Mouse (Mus musculus): ENCODE measurements at regions not wholly inside any gene's neighbourhood (a gene's known extent, or its start where the extent isn't known, plus 50 kb on each side); places are given as distances from the start of the nearest gene placed in this dataset.

GRCm38 (mm10) chr14:74464027-74464682 is 176.5 kb upstream of the Htr2a start:
- 16% methylated on average over 2 of the region's 2 CpGs for WGBS
- H3K36me3 ChIP-seq (ENCODE audit: control insufficient read depth, insufficient read depth, low read length): no peaks in the 10 kb centered on the region
- no peak overlapping the region for H3K27ac ChIP-seq (ENCODE audit: low read length)
- H3K4me3 ChIP-seq (ENCODE audit: low read depth, low read length): no peak overlapping the region
- H3K4me2 ChIP-seq (ENCODE audit: low read length): no peak overlapping the region
- H3K4me1 ChIP-seq (ENCODE audit: control insufficient read depth, insufficient read depth, low read length): no peaks in the 10 kb centered on the region
- no peak for ATAC-seq
- H3K27me3 ChIP-seq (ENCODE audit: control insufficient read depth, insufficient read depth, low read depth, low read length): no peaks in the 10 kb centered on the region
- no peak overlapping the region for H3K9ac ChIP-seq (ENCODE audit: low read depth, low read length)
- no peaks in the 10 kb centered on the region for H3K9me3 ChIP-seq (replicated peaks; ENCODE audit: control insufficient read depth, low read length, poor library complexity, severe bottlenecking)

- H3K4me1 ChIP-seq (ENCODE audit: control insufficient read depth, insufficient read depth, low read length): no peaks in the 10 kb centered on the region
- ATAC-seq: no peak
- H3K4me3 ChIP-seq (ENCODE audit: low read depth, low read length): no peak overlapping the region
- no peak overlapping the region for H3K4me2 ChIP-seq (ENCODE audit: low read length)
- no peaks in the 10 kb centered on the region for H3K36me3 ChIP-seq (ENCODE audit: control insufficient read depth, insufficient read depth, low read length)
- H3K9ac ChIP-seq (ENCODE audit: low read depth, low read length): no peak overlapping the region
- no peaks in the 10 kb centered on the region for H3K27me3 ChIP-seq (ENCODE audit: control insufficient read depth, insufficient read depth, low read depth, low read length)
- H3K9me3 ChIP-seq (replicated peaks; ENCODE audit: control insufficient read depth, low read length, poor library complexity, severe bottlenecking): no peaks in the 10 kb centered on the region
- no peak overlapping the region for H3K27ac ChIP-seq (ENCODE audit: low read length)
These were observed 145.1 kb upstream of the Htr2a start for GRCm38 (mm10) chr14:74495504-74495903.

- Histone ChIP-seq H3K36me3 (ENCODE audit: control insufficient read depth, insufficient read depth, low read length) (no peaks in the 10 kb centered on the region), H3K9ac (ENCODE audit: low read depth, low read length) (no peak overlapping the region), H3K4me3 (ENCODE audit: low read depth, low read length) (no peak overlapping the region), H3K9me3 (replicated peaks; ENCODE audit: control insufficient read depth, low read length, poor library complexity, severe bottlenecking) (no peaks in the 10 kb centered on the region), H3K4me1 (ENCODE audit: control insufficient read depth, insufficient read depth, low read length) (no peaks in the 10 kb centered on the region), H3K27ac (ENCODE audit: low read length) (no peak overlapping the region), H3K27me3 (ENCODE audit: control insufficient read depth, insufficient read depth, low read depth, low read length) (no peaks in the 10 kb centered on the region), H3K4me2 (ENCODE audit: low read length) (no peak overlapping the region)
- WGBS: 77% methylated on average over 2 of the region's 2 CpGs
- ATAC-seq: no peak
These were observed 129.1 kb upstream of the Htr2a start for GRCm38 (mm10) chr14:74511521-74511920.

GRCm38 (mm10) chr14:74516451-74516850 is 124.2 kb upstream of the Htr2a start:
- Histone ChIP-seq H3K4me3 (ENCODE audit: low read depth, low read length) (no peak overlapping the region), H3K9me3 (replicated peaks; ENCODE audit: control insufficient read depth, low read length, poor library complexity, severe bottlenecking) (no peaks in the 10 kb centered on the region), H3K4me2 (ENCODE audit: low read length) (no peak overlapping the region), H3K36me3 (ENCODE audit: control insufficient read depth, insufficient read depth, low read length) (no peaks in the 10 kb centered on the region), H3K9ac (ENCODE audit: low read depth, low read length) (no peak overlapping the region), H3K27ac (ENCODE audit: low read length) (no peak overlapping the region), H3K27me3 (ENCODE audit: control insufficient read depth, insufficient read depth, low read depth, low read length) (no peaks in the 10 kb centered on the region), H3K4me1 (ENCODE audit: control insufficient read depth, insufficient read depth, low read length) (no peaks in the 10 kb centered on the region)
- 94% methylated on average over 3 of the region's 3 CpGs for WGBS
- ATAC-seq: no peak

GRCm38 (mm10) chr14:74519531-74519930 is 121.1 kb upstream of the Htr2a start:
- no peaks in the 10 kb centered on the region for H3K27me3 ChIP-seq (ENCODE audit: control insufficient read depth, insufficient read depth, low read depth, low read length)
- no peaks in the 10 kb centered on the region for H3K4me1 ChIP-seq (ENCODE audit: control insufficient read depth, insufficient read depth, low read length)
- H3K36me3 ChIP-seq (ENCODE audit: control insufficient read depth, insufficient read depth, low read length): no peaks in the 10 kb centered on the region
- WGBS: 69% methylated on average over 6 of the region's 6 CpGs
- H3K4me3 ChIP-seq (ENCODE audit: low read depth, low read length): no peak overlapping the region
- no peak overlapping the region for H3K9ac ChIP-seq (ENCODE audit: low read depth, low read length)
- no peak overlapping the region for H3K4me2 ChIP-seq (ENCODE audit: low read length)
- ATAC-seq: no peak
- no peaks in the 10 kb centered on the region for H3K9me3 ChIP-seq (replicated peaks; ENCODE audit: control insufficient read depth, low read length, poor library complexity, severe bottlenecking)
- H3K27ac ChIP-seq (ENCODE audit: low read length): no peak overlapping the region

- Histone ChIP-seq H3K4me3 (ENCODE audit: low read depth, low read length) (no peak overlapping the region), H3K27me3 (ENCODE audit: control insufficient read depth, insufficient read depth, low read depth, low read length) (no peaks in the 10 kb centered on the region), H3K9ac (ENCODE audit: low read depth, low read length) (no peak overlapping the region), H3K36me3 (ENCODE audit: control insufficient read depth, insufficient read depth, low read length) (no peaks in the 10 kb centered on the region), H3K9me3 (replicated peaks; ENCODE audit: control insufficient read depth, low read length, poor library complexity, severe bottlenecking) (no peaks in the 10 kb centered on the region), H3K27ac (ENCODE audit: low read length) (no peak overlapping the region), H3K4me2 (ENCODE audit: low read length) (no peak overlapping the region), H3K4me1 (ENCODE audit: control insufficient read depth, insufficient read depth, low read length) (no peaks in the 10 kb centered on the region)
- WGBS: 89% methylated on average over 3 of the region's 3 CpGs
- no peak for ATAC-seq
These were observed 119.0 kb upstream of the Htr2a start for GRCm38 (mm10) chr14:74521669-74522068.

GRCm38 (mm10) chr14:74527246-74527645 is 113.4 kb upstream of the Htr2a start:
- H3K4me2 ChIP-seq (ENCODE audit: low read length): no peak overlapping the region
- 78% methylated on average over 4 of the region's 4 CpGs for WGBS
- no peaks in the 10 kb centered on the region for H3K36me3 ChIP-seq (ENCODE audit: control insufficient read depth, insufficient read depth, low read length)

GRCm38 (mm10) chr14:74529368-74529951 is 111.2 kb upstream of the Htr2a start:
- H3K9ac ChIP-seq (ENCODE audit: low read depth, low read length): no peak overlapping the region
- H3K27ac ChIP-seq (ENCODE audit: low read length): no peak overlapping the region
- WGBS: 84% methylated on average over 7 of the region's 7 CpGs
- no peaks in the 10 kb centered on the region for H3K36me3 ChIP-seq (ENCODE audit: control insufficient read depth, insufficient read depth, low read length)
- no peaks in the 10 kb centered on the region for H3K27me3 ChIP-seq (ENCODE audit: control insufficient read depth, insufficient read depth, low read depth, low read length)
- no peak for ATAC-seq
- no peak overlapping the region for H3K4me3 ChIP-seq (ENCODE audit: low read depth, low read length)
- H3K4me1 ChIP-seq (ENCODE audit: control insufficient read depth, insufficient read depth, low read length): no peaks in the 10 kb centered on the region
- H3K9me3 ChIP-seq (replicated peaks; ENCODE audit: control insufficient read depth, low read length, poor library complexity, severe bottlenecking): no peaks in the 10 kb centered on the region
- H3K4me2 ChIP-seq (ENCODE audit: low read length): no peak overlapping the region

More at GRCm38 (mm10) chr14:74527246-74527645, 113.4 kb upstream of the Htr2a start:
- no peak overlapping the region for H3K4me3 ChIP-seq (ENCODE audit: low read depth, low read length)
- no peak for ATAC-seq
- no peak overlapping the region for H3K9ac ChIP-seq (ENCODE audit: low read depth, low read length)
- no peaks in the 10 kb centered on the region for H3K9me3 ChIP-seq (replicated peaks; ENCODE audit: control insufficient read depth, low read length, poor library complexity, severe bottlenecking)
- no peaks in the 10 kb centered on the region for H3K4me1 ChIP-seq (ENCODE audit: control insufficient read depth, insufficient read depth, low read length)
- no peak overlapping the region for H3K27ac ChIP-seq (ENCODE audit: low read length)
- H3K27me3 ChIP-seq (ENCODE audit: control insufficient read depth, insufficient read depth, low read depth, low read length): no peaks in the 10 kb centered on the region

GRCm38 (mm10) chr14:74538187-74538586 is 102.5 kb upstream of the Htr2a start:
- no peak overlapping the region for H3K27ac ChIP-seq (ENCODE audit: low read length)
- no peaks in the 10 kb centered on the region for H3K27me3 ChIP-seq (ENCODE audit: control insufficient read depth, insufficient read depth, low read depth, low read length)
- no peaks in the 10 kb centered on the region for H3K36me3 ChIP-seq (ENCODE audit: control insufficient read depth, insufficient read depth, low read length)
- no peaks in the 10 kb centered on the region for H3K9me3 ChIP-seq (replicated peaks; ENCODE audit: control insufficient read depth, low read length, poor library complexity, severe bottlenecking)
- no peak overlapping the region for H3K4me2 ChIP-seq (ENCODE audit: low read length)
- WGBS: 88% methylated on average over 2 of the region's 2 CpGs
- no peak overlapping the region for H3K4me3 ChIP-seq (ENCODE audit: low read depth, low read length)
- H3K4me1 ChIP-seq (ENCODE audit: control insufficient read depth, insufficient read depth, low read length): no peaks in the 10 kb centered on the region
- ATAC-seq: no peak
- no peak overlapping the region for H3K9ac ChIP-seq (ENCODE audit: low read depth, low read length)

All from midbrain, embryonic 16.5 days (tissue).